Mouse (Mus musculus): ENCODE results near the gene Tmem131. TPM values are rescaled to one million over a fixed set of nuclear protein-coding genes. Genes with fewer than 3 reads are reported as not detected.

Gene Tmem131
- 12.3 TPM in 2 replicates for polyA plus RNA-seq (2015; fragmentation: Nextera tagmentation; extraction: Ambion mirVana)

- Histone ChIP-seq H3K4me3 (replicated peaks) (no peak within 1 kb of the TSS), H3K27ac (no peak within 1 kb of the TSS), H3K4me1 (peaks cover 6% of the 10 kb centered on the region), H3K4me2 (no peak within 1 kb of the TSS), H3K9me3 (replicated peaks) (no peaks in the 10 kb centered on the region), H3K27me3 (no peaks in the 10 kb centered on the region), H3K36me3 (no peaks in the 10 kb centered on the region), H3K9ac (no peak within 1 kb of the TSS)
- ATAC-seq (replicated peaks; ENCODE audit: low FRiP score) = no peak
- WGBS = 78% methylated on average over 5 of the region's 5 CpGs
These were observed at the start of gene Tmem131 for GRCm38 (mm10) chr1:36943653-36944052. Gene Tmem131 (minus strand): TSS chr1:36943666.

GRCm38 (mm10) chr1:36988561-36988960, 45.1 kb upstream of the Tmem131 start:
- no peaks in the 10 kb centered on the region for H3K36me3 ChIP-seq
- H3K9me3 ChIP-seq (replicated peaks) = no peaks in the 10 kb centered on the region
- 57% methylated on average over 6 of the region's 6 CpGs for WGBS
- H3K9ac ChIP-seq = no peak overlapping the region
- no peak overlapping the region for H3K27ac ChIP-seq
- H3K4me1 ChIP-seq = no peaks in the 10 kb centered on the region
- no peak for ATAC-seq (replicated peaks; ENCODE audit: low FRiP score)
- H3K27me3 ChIP-seq = 0 out of 2 replicates have a peak, but pooled peaks cover 2% of the 10 kb centered on the region
- no peak overlapping the region for H3K4me2 ChIP-seq
- H3K4me3 ChIP-seq (replicated peaks) = no peak overlapping the region

GRCm38 (mm10) chr1:36988161-36988560, 44.7 kb upstream of the Tmem131 start:
- Histone ChIP-seq H3K9me3 (replicated peaks) (no peaks in the 10 kb centered on the region), H3K4me3 (replicated peaks) (no peak overlapping the region), H3K4me2 (no peak overlapping the region), H3K36me3 (no peaks in the 10 kb centered on the region), H3K9ac (no peak overlapping the region), H3K27ac (no peak overlapping the region), H3K27me3 (0 out of 2 replicates have a peak, but pooled peaks cover 2% of the 10 kb centered on the region), H3K4me1 (no peaks in the 10 kb centered on the region)
- 72% methylated on average over 6 of the region's 6 CpGs for WGBS
- no peak for ATAC-seq (replicated peaks; ENCODE audit: low FRiP score)

- Histone ChIP-seq H3K36me3 (no peaks in the 10 kb centered on the region), H3K27ac (no peak overlapping the region), H3K27me3 (0 out of 2 replicates have a peak, but pooled peaks cover 2% of the 10 kb centered on the region), H3K9ac (no peak overlapping the region), H3K9me3 (replicated peaks) (no peaks in the 10 kb centered on the region), H3K4me1 (no peaks in the 10 kb centered on the region), H3K4me3 (replicated peaks) (no peak overlapping the region), H3K4me2 (no peak overlapping the region)
- whole genome bisulfite sequencing = 84% methylated on average over 10 of the region's 10 CpGs
- ATAC-seq (replicated peaks; ENCODE audit: low FRiP score) = no peak
These were observed 44.0 kb upstream of the Tmem131 start for GRCm38 (mm10) chr1:36987172-36988148.

- Histone ChIP-seq H3K9me3 (replicated peaks) (no peaks in the 10 kb centered on the region), H3K36me3 (no peaks in the 10 kb centered on the region)
- 80% methylated on average over 14 of the region's 14 CpGs for WGBS
These were observed 43.1 kb upstream of the Tmem131 start for GRCm38 (mm10) chr1:36986396-36987160.

GRCm38 (mm10) chr1:36985896-36986295, 42.4 kb upstream of the Tmem131 start:
- no peak overlapping the region for H3K9ac ChIP-seq
- no peak overlapping the region for H3K27ac ChIP-seq
- no peak overlapping the region for H3K4me3 ChIP-seq (replicated peaks)
- H3K4me1 ChIP-seq = no peaks in the 10 kb centered on the region
- no peaks in the 10 kb centered on the region for H3K9me3 ChIP-seq (replicated peaks)
- no peak for ATAC-seq (replicated peaks; ENCODE audit: low FRiP score)
- 0 out of 2 replicates have a peak, but pooled peaks cover 2% of the 10 kb centered on the region for H3K27me3 ChIP-seq
- WGBS = 57% methylated on average over 6 of the region's 6 CpGs
- H3K4me2 ChIP-seq = no peak overlapping the region
- no peaks in the 10 kb centered on the region for H3K36me3 ChIP-seq

More at GRCm38 (mm10) chr1:36986396-36987160, 43.1 kb upstream of the Tmem131 start:
- no peak overlapping the region for H3K4me3 ChIP-seq (replicated peaks)
- H3K27ac ChIP-seq = no peak overlapping the region
- 0 out of 2 replicates have a peak, but pooled peaks cover 2% of the 10 kb centered on the region for H3K27me3 ChIP-seq
- no peak overlapping the region for H3K9ac ChIP-seq
- H3K4me1 ChIP-seq = no peaks in the 10 kb centered on the region
- no peak for ATAC-seq (replicated peaks; ENCODE audit: low FRiP score)
- no peak overlapping the region for H3K4me2 ChIP-seq

- H3K9me3 ChIP-seq (replicated peaks) = no peaks in the 10 kb centered on the region
- no peak overlapping the region for H3K4me2 ChIP-seq
- no peak for ATAC-seq (replicated peaks; ENCODE audit: low FRiP score)
- no peak overlapping the region for H3K27ac ChIP-seq
- 24% methylated on average over 6 of the region's 6 CpGs for WGBS
- H3K4me3 ChIP-seq (replicated peaks) = no peak overlapping the region
- 0 out of 2 replicates have a peak, but pooled peaks cover 2% of the 10 kb centered on the region for H3K27me3 ChIP-seq
- no peaks in the 10 kb centered on the region for H3K36me3 ChIP-seq
- no peaks in the 10 kb centered on the region for H3K4me1 ChIP-seq
- H3K9ac ChIP-seq = no peak overlapping the region
These were observed 40.9 kb upstream of the Tmem131 start for GRCm38 (mm10) chr1:36984406-36984805.

- no peaks in the 10 kb centered on the region for H3K36me3 ChIP-seq
- H3K9me3 ChIP-seq (replicated peaks) = no peaks in the 10 kb centered on the region
- no peak for ATAC-seq (replicated peaks; ENCODE audit: low FRiP score)
- WGBS = 17% methylated on average over 4 of the region's 4 CpGs
- 0 out of 2 replicates have a peak, but pooled peaks cover 2% of the 10 kb centered on the region for H3K27me3 ChIP-seq
- H3K4me1 ChIP-seq = no peaks in the 10 kb centered on the region
- no peak overlapping the region for H3K4me2 ChIP-seq
- H3K27ac ChIP-seq = no peak overlapping the region
- no peak overlapping the region for H3K4me3 ChIP-seq (replicated peaks)
- no peak overlapping the region for H3K9ac ChIP-seq
These were observed 40.3 kb upstream of the Tmem131 start for GRCm38 (mm10) chr1:36983754-36984153.

- WGBS = 89% methylated on average over 9 of the region's 9 CpGs
- no peaks in the 10 kb centered on the region for H3K9me3 ChIP-seq (replicated peaks)
- no peak overlapping the region for H3K27ac ChIP-seq
- 0 out of 2 replicates have a peak, but pooled peaks cover 2% of the 10 kb centered on the region for H3K27me3 ChIP-seq
- H3K36me3 ChIP-seq = no peaks in the 10 kb centered on the region
- H3K4me2 ChIP-seq = no peak overlapping the region
- H3K9ac ChIP-seq = no peak overlapping the region
- no peak for ATAC-seq (replicated peaks; ENCODE audit: low FRiP score)
- H3K4me1 ChIP-seq = no peaks in the 10 kb centered on the region
- no peak overlapping the region for H3K4me3 ChIP-seq (replicated peaks)
These were observed 38.9 kb upstream of the Tmem131 start for GRCm38 (mm10) chr1:36982191-36982961.

- no peaks in the 10 kb centered on the region for H3K4me1 ChIP-seq
- 75% methylated on average over 4 of the region's 4 CpGs for WGBS
- ATAC-seq (replicated peaks; ENCODE audit: low FRiP score) = no peak
- no peaks in the 10 kb centered on the region for H3K27me3 ChIP-seq
- no peaks in the 10 kb centered on the region for H3K9me3 ChIP-seq (replicated peaks)
- H3K4me2 ChIP-seq = no peak overlapping the region
- no peak overlapping the region for H3K27ac ChIP-seq
- H3K36me3 ChIP-seq = no peaks in the 10 kb centered on the region
- H3K4me3 ChIP-seq (replicated peaks) = no peak overlapping the region
- no peak overlapping the region for H3K9ac ChIP-seq
These were observed 33.3 kb upstream of the Tmem131 start for GRCm38 (mm10) chr1:36976770-36977169.

- no peak for ATAC-seq (replicated peaks; ENCODE audit: low FRiP score)
- H3K36me3 ChIP-seq = no peaks in the 10 kb centered on the region
- no peak overlapping the region for H3K4me2 ChIP-seq
- H3K4me3 ChIP-seq (replicated peaks) = no peak overlapping the region
- H3K27ac ChIP-seq = no peak overlapping the region
- no peaks in the 10 kb centered on the region for H3K4me1 ChIP-seq
- 90% methylated on average over 3 of the region's 3 CpGs for WGBS
- no peaks in the 10 kb centered on the region for H3K27me3 ChIP-seq
- H3K9me3 ChIP-seq (replicated peaks) = no peaks in the 10 kb centered on the region
- H3K9ac ChIP-seq = no peak overlapping the region
These were observed 27.6 kb upstream of the Tmem131 start for GRCm38 (mm10) chr1:36970918-36971617.
